Mouse (Mus musculus): Measurements from ENCODE around the gene Clcn7. TPM values are rescaled to one million over a fixed set of nuclear protein-coding genes. Genes with fewer than 3 reads are reported as not detected.
A peak's percentile ranks its signal among the peaks of the same experiment; 100 is the strongest.

Gene Clcn7
- total RNA-seq, 1 experiment: 35.0 TPM

GRCm38 (mm10) chr17:25189091-25189490 lies 55.9 kb downstream of the Clcn7 start:
- Histone ChIP-seq H3K4me1 (ENCODE audit: control insufficient read depth in 2 of 2, insufficient read depth in 2 of 2, low read length in 2 of 2, poor library complexity in 1 of 2) (peaks cover 0 to 2% of the 10 kb centered on the region in 2 experiments; a peak in 1 of 4 replicates), H3K9ac (ENCODE audit: insufficient read depth, low read depth, low read length, poor library complexity, severe bottlenecking) (peak overlapping the region; percentile 88), H3K4me3 (ENCODE audit: insufficient read depth in 1 of 2, low read depth in 1 of 2, low read length in 2 of 2, poor library complexity in 1 of 2, severe bottlenecking in 1 of 2) (peak overlapping the region; percentile 90 to 92), H3K36me3 (ENCODE audit: control insufficient read depth, insufficient read depth, low read length, poor library complexity, severe bottlenecking) (peaks cover 9% of the 10 kb centered on the region; the same call in 1 of the 2 replicates), H3K9me3 (ENCODE audit: control insufficient read depth, insufficient read depth, low read depth, low read length) (no peaks in the 10 kb centered on the region), H3K27ac (ENCODE audit: insufficient read depth, low read depth, low read length, poor library complexity, severe bottlenecking) (no peak overlapping the region)
- TF ChIP-seq ZC3H11A (IDR thresholded peaks at IDR 0.05; ENCODE audit: borderline replicate concordance, low read depth, low read length) (no peak), ZNF384 (IDR thresholded peaks at IDR 0.05; ENCODE audit: low read depth, low read length) (no peak), MAFK (IDR thresholded peaks at IDR 0.05; ENCODE audit: insufficient read depth, low read depth, low read length) (no peak), CHD2 (IDR thresholded peaks at IDR 0.05; ENCODE audit: low read depth, low read length) (no peak), HCFC1 (IDR thresholded peaks at IDR 0.05; ENCODE audit: borderline replicate concordance, insufficient read depth, low read length) (no peak)
- DNase-seq (ENCODE audit: low read depth, low spot score): no peak
- in situ Hi-C loops (cut with MboI; ENCODE audit: low sequenced_read_pairs in 2 of 2, unreplicated experiment in 2 of 2): no loop called here

DNA sequence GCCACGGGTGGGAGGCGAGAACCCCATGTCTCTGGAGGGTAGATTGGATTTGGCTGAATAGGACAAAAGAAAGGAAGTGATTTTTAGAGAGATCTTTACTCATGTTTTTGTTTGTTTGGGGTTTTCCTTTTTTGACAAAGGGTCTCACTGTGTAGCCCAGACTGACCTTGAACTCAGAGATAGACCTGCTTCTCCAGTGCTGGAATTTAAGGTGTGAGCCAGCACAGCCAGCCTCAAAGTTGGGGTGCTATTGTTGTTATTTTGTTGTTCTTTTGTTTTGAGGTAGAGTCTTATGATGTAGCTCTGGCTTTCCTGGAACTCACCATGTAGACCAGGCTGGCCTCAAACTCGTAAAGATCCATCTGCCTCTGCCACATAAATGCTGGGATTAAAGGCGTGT lies 69.2 kb downstream of the Clcn7 start:
- Histone ChIP-seq H3K36me3 (ENCODE audit: control insufficient read depth, insufficient read depth, low read length, poor library complexity, severe bottlenecking) (peaks cover 29% of the 10 kb centered on the region; the same call in 1 of the 2 replicates), H3K4me1 (ENCODE audit: control insufficient read depth in 2 of 2, insufficient read depth in 2 of 2, low read length in 2 of 2, poor library complexity in 1 of 2) (no peaks in the 10 kb centered on the region), H3K9me3 (ENCODE audit: control insufficient read depth, insufficient read depth, low read depth, low read length) (no peaks in the 10 kb centered on the region), H3K27ac (ENCODE audit: insufficient read depth, low read depth, low read length, poor library complexity, severe bottlenecking) (no peak overlapping the region), H3K4me3 (ENCODE audit: insufficient read depth in 1 of 2, low read depth in 1 of 2, low read length in 2 of 2, poor library complexity in 1 of 2, severe bottlenecking in 1 of 2) (no peak overlapping the region), H3K9ac (ENCODE audit: insufficient read depth, low read depth, low read length, poor library complexity, severe bottlenecking) (no peak overlapping the region)
- TF ChIP-seq ZC3H11A (IDR thresholded peaks at IDR 0.05; ENCODE audit: borderline replicate concordance, low read depth, low read length): no peak
- TF ChIP-seq HCFC1 (IDR thresholded peaks at IDR 0.05; ENCODE audit: borderline replicate concordance, insufficient read depth, low read length): no peak
- TF ChIP-seq ZNF384 (IDR thresholded peaks at IDR 0.05; ENCODE audit: low read depth, low read length): no peak
- TF ChIP-seq MAFK (IDR thresholded peaks at IDR 0.05; ENCODE audit: insufficient read depth, low read depth, low read length): no peak
- TF ChIP-seq CHD2 (IDR thresholded peaks at IDR 0.05; ENCODE audit: low read depth, low read length): no peak
- in situ Hi-C loops (cut with MboI; ENCODE audit: low sequenced_read_pairs in 2 of 2, unreplicated experiment in 2 of 2): no loop called here
- no peak for DNase-seq (ENCODE audit: low read depth, low spot score)

DNA sequence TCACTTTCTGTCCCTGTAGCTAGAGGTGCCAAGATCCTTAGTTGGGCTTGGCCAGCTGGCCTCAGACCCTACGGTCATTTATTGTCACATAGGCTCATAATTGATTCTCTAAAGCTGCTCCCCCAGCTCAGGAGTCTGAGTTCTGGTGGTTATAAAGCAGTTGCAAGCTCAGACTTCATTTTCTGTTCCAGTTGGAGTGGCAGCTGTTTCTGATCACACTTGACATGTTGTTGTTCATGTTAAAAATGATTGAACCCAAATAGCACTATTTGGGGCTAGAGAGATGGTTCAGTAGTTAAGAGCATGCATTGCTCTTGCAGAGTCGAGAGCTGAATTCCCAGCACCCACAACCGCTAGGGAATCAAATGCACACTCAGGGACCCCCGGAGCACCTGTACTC lies 76.8 kb downstream of the Clcn7 start:
- no peak for TF ChIP-seq MAFK (IDR thresholded peaks at IDR 0.05; ENCODE audit: insufficient read depth, low read depth, low read length)
- TF ChIP-seq HCFC1 (IDR thresholded peaks at IDR 0.05; ENCODE audit: borderline replicate concordance, insufficient read depth, low read length): no peak
- no peak for TF ChIP-seq CHD2 (IDR thresholded peaks at IDR 0.05; ENCODE audit: low read depth, low read length)
- TF ChIP-seq ZNF384 (IDR thresholded peaks at IDR 0.05; ENCODE audit: low read depth, low read length): no peak
- TF ChIP-seq ZC3H11A (IDR thresholded peaks at IDR 0.05; ENCODE audit: borderline replicate concordance, low read depth, low read length): no peak
- peaks cover 35% of the 10 kb centered on the region; the same call in 1 of the 2 replicates for H3K36me3 ChIP-seq (ENCODE audit: control insufficient read depth, insufficient read depth, low read length, poor library complexity, severe bottlenecking)
- H3K9ac ChIP-seq (ENCODE audit: insufficient read depth, low read depth, low read length, poor library complexity, severe bottlenecking): no peak overlapping the region
- H3K4me1 ChIP-seq (ENCODE audit: control insufficient read depth in 2 of 2, insufficient read depth in 2 of 2, low read length in 2 of 2, poor library complexity in 1 of 2): no peaks in the 10 kb centered on the region
- H3K27ac ChIP-seq (ENCODE audit: insufficient read depth, low read depth, low read length, poor library complexity, severe bottlenecking): no peak overlapping the region
- H3K4me3 ChIP-seq (ENCODE audit: insufficient read depth in 1 of 2, low read depth in 1 of 2, low read length in 2 of 2, poor library complexity in 1 of 2, severe bottlenecking in 1 of 2): no peak overlapping the region
- in situ Hi-C loops (cut with MboI; ENCODE audit: low sequenced_read_pairs in 2 of 2, unreplicated experiment in 2 of 2): no loop called here
- no peak for DNase-seq (ENCODE audit: low read depth, low spot score)
- H3K9me3 ChIP-seq (ENCODE audit: control insufficient read depth, insufficient read depth, low read depth, low read length): no peaks in the 10 kb centered on the region

- Histone ChIP-seq H3K9me3 (ENCODE audit: control insufficient read depth, insufficient read depth, low read depth, low read length) (no peaks in the 10 kb centered on the region), H3K4me3 (ENCODE audit: insufficient read depth in 1 of 2, low read depth in 1 of 2, low read length in 2 of 2, poor library complexity in 1 of 2, severe bottlenecking in 1 of 2) (no peak overlapping the region), H3K27ac (ENCODE audit: insufficient read depth, low read depth, low read length, poor library complexity, severe bottlenecking) (no peak overlapping the region), H3K9ac (ENCODE audit: insufficient read depth, low read depth, low read length, poor library complexity, severe bottlenecking) (no peak overlapping the region), H3K36me3 (ENCODE audit: control insufficient read depth, insufficient read depth, low read length, poor library complexity, severe bottlenecking) (peaks cover 27% of the 10 kb centered on the region; the same call in 1 of the 2 replicates), H3K4me1 (ENCODE audit: control insufficient read depth in 2 of 2, insufficient read depth in 2 of 2, low read length in 2 of 2, poor library complexity in 1 of 2) (no peaks in the 10 kb centered on the region)
- in situ Hi-C loops (cut with MboI; ENCODE audit: low sequenced_read_pairs in 2 of 2, unreplicated experiment in 2 of 2): no loop called here
- no peak for DNase-seq (ENCODE audit: low read depth, low spot score)
- no peak for TF ChIP-seq ZC3H11A (IDR thresholded peaks at IDR 0.05; ENCODE audit: borderline replicate concordance, low read depth, low read length)
- TF ChIP-seq MAFK (IDR thresholded peaks at IDR 0.05; ENCODE audit: insufficient read depth, low read depth, low read length): no peak
- TF ChIP-seq CHD2 (IDR thresholded peaks at IDR 0.05; ENCODE audit: low read depth, low read length): no peak
- TF ChIP-seq ZNF384 (IDR thresholded peaks at IDR 0.05; ENCODE audit: low read depth, low read length): no peak
Observed at GRCm38 (mm10) chr17:25210680-25211466, 77.7 kb downstream of the Clcn7 start.
